Mouse (Mus musculus) liver, adult 2 months (tissue): Measurements from ENCODE around the gene Zan.

Experiments used
- CTCF ChIP-seq: fragments of 200-500 bp; IDR thresholded peaks from 2 replicates; pipeline ENCODE4 v1.5.1; 2011; ENCODE audit warnings: low read depth, low read length, control low read depth
- POLR2A ChIP-seq: fragments of 200-500 bp; IDR thresholded peaks from 2 replicates; pipeline ENCODE4 v1.6.1; 2011; ENCODE audit warnings: low read length, control low read depth; ENCODE audit not compliant: insufficient read depth; ENCODE audit errors: extremely low read depth

GRCm38 (mm10) chr5:137334317-137334716 is 142.5 kb downstream of the Zan start:
- TF ChIP-seq CTCF (no peak), POLR2A (no peak)
